Mouse (Mus musculus) layer of hippocampus, adult 11-12 months (tissue): ENCODE data around the gene Dapk1.
"Not testable (repeated sequence)": the region's sequence is repeated elsewhere in the genome, so short reads cannot be mapped to it uniquely, and the experiment has no call there.

Experiments used
- DNase-seq: peaks from one replicate; pipeline ENCODE4 v3.0.0; 2022; ENCODE audit warnings: low spot score

Dapk1 gene

DNA sequence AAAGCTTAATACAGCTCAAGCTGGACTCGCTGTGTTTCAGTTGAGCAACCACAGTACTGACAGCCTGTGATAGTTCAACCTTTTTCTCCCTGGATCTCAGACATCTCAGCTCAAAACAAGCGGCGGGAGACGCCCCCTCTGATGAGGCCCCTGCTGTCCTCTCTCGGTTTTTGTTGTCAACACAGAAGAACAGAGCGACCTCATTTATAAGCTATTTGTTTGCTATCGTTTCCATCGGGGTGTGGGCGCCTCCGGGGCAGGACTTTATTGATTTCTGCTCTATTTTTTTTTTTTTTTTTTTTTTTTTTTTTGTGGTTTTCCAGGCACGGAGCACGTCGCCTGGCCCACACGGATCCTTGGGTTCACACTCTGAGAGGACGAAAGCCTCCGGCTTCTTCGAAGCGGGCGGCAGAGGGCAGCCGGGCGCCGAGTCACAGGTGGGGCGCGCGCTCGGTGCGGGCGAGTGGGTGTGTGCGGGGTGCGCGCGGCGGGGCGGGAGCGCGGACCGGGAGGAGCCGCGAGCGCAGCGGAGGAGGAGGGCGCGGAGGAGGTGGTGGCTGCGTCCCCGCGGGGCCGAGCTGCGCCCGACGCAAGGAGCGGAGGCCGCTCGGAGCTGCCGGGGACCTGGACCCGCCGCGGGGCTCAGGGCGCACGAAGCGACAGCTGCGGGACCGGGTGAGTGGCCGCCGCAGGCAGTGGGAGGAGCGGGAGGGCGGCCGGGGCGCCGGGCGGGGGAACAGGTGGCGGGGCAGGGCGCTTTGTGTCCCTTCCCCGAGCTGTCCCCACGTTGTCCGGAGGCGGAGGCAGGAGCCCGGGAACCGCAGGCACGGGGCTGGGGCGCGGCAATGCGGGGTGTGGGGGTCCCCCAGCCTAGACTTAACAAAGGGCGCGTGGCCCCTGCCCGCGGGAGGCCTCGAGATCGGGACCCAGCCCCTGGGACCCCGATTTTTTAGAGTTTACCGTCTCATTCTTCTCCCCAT is at the start of gene Dapk1:
Dapk1 (plus strand) TSS at position 512 of the 980 bp plus-strand sequence.
- DNase-seq: peak; percentile 82

DNA sequence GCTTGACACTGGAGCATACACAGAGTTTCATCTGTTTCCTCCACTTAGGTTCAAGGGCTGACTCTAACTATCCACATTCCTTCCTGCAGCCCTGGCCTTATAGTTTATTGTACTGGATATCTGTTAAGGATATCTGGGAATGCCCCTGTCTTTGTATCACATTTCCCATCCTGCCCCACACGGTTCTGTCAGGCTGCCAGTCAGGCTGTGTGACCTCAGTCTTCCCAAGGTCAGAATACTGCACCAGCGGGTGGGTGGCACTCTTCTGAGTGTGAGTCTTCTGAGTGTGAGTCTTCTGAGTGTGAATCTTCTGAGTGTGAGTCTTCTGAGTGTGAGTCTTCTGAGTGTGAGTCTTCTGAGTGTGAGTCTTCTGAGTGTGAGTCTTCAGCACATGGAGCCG is 48.4 kb upstream of the Dapk1 start:
- DNase-seq: no peak

- DNase-seq: no peak
These were observed 45.3 kb upstream of the Dapk1 start for GRCm38 (mm10) chr13:60556476-60556875.

DNA sequence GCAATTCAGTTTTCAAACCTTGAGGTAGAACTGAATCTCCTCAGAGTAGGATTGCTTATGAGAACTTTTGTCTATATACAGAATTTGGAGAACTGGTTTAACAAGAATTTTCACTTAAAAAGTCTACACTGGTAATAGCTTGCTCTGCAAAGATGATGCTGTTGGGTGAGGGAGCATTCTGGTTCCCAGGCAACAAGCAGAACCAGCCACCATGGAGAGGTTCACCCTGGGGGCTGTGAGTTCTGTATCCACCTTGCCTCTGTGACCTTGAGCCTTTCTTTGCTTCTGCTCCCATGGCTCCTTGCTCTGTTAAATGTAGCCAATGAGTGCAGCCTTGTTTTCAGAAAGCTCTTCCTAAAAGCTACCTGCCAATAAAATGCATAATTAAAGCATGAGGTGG is 44.8 kb upstream of the Dapk1 start:
- DNase-seq: no peak

GRCm38 (mm10) chr13:60564303-60564702 is 37.4 kb upstream of the Dapk1 start:
- DNase-seq: no peak

DNA sequence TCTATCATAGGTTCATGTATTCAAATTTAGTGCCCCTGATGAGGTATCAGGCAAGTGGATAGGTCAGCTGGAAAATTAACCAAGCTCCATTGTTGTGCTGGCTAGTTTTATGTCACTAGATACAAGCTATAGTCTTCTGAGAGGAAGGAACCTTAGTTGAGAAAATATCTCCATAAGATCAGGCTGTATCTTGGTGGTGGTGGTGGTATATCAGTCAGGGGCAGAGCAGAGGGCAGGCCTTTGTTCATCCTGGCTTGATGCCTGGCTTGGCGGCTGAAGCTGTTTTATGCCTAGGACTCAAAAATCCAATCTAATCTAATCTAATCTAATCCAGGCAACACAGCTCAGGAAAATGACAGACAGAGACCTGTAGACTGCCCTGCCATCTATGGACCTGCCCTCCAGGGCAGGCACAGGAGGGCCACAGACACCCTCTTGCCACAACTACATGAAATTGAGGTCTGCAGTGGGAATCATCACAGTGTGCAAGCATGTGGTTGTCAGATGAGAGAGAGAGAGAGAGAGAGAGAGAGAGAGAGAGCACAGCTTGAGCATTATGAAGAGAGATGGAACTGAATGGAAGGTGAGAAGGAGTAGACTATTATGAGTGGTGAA is 32.7 kb upstream of the Dapk1 start:
- DNase-seq: no peak

- DNase-seq: no peak
These were observed 32.2 kb upstream of the Dapk1 start for GRCm38 (mm10) chr13:60569549-60569941.

DNA sequence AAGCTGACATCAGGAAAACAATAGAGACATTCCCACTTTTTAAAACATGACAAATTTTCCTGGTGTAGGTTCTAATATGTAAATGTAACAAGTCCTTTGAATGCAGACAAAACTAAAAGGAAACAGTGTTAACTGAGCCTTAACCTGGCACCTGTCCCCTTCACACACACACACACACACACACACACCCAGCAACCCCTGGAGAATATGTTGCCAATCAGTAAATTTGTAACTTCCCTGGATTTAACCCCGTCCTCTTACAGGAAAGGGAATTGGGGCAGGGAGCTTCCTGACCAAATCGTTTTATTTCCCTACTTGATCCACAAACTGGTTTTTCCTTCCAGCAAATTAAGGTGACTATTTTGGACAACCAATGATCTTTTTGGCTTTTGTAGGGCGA is 28.2 kb upstream of the Dapk1 start:
- no peak for DNase-seq

DNA sequence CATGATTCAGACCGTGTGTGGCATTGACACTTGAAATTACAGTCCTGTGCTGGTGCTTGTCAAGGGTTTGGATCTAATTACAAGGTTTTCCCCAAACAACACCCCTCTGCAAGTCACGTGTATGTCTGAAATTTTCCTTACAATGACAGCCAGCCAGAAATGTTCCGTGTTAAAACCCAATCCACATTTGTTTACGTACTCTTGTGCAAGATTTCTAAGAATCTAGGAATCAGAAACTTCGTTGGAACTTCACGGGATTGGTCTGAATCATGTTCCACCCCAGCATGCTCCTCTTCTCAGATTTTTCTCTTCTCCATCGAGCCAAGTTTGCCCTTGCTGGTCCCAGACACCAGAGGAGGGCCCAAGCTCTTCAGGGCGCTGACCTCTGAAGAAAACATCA is 27.8 kb upstream of the Dapk1 start:
- DNase-seq: no peak

DNA sequence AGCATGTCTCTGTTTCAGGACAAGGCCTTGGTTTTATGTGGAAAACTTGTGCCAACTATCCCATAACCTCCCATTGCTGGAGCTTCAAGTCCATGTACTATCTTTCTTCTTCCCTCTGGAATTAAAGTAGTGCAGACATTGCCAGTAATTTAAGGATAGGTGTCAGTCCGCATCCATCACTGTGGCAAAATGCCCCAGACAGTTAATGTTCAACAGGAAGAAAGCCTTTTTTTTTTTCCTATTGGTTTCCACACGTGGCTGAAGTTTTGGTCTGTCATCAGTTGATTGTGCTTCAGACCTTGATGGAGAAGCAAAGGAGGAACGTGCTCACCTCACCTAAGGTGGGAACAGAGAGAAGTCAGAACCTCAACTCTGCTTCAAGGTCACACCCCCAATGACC is 23.2 kb upstream of the Dapk1 start:
- no peak for DNase-seq

- DNase-seq: no peak
These were observed 6.9 kb upstream of the Dapk1 start for GRCm38 (mm10) chr13:60594866-60595265.

DNA sequence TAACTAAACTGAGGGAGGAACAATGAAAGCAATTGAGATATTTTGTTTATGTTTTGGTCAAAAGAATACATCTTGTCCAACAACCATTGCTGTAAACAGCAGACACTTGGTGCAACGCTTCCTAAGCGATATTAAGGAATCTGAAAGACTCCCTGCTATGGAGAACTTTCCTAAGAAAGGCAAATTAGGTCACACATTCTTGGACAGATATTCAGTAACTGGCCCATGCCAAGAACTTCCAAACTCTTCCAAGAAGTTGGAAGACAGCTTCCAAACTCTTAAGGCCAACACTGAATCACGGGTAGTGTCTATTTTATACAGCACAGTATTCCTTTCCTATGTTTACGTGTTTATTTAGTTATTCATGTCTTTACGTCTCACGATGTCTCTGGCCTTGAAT is 6.2 kb upstream of the Dapk1 start:
- DNase-seq: no peak

- no peak for DNase-seq
These were observed 887 bp downstream of the Dapk1 start for GRCm38 (mm10) chr13:60602416-60603251.

- no peak for DNase-seq
These were observed 1.5 kb downstream of the Dapk1 start for GRCm38 (mm10) chr13:60603252-60603562.

GRCm38 (mm10) chr13:60607411-60607810 is 5.7 kb downstream of the Dapk1 start:
- no peak for DNase-seq

GRCm38 (mm10) chr13:60608411-60609046 is 6.8 kb downstream of the Dapk1 start:
- no peak for DNase-seq

DNA sequence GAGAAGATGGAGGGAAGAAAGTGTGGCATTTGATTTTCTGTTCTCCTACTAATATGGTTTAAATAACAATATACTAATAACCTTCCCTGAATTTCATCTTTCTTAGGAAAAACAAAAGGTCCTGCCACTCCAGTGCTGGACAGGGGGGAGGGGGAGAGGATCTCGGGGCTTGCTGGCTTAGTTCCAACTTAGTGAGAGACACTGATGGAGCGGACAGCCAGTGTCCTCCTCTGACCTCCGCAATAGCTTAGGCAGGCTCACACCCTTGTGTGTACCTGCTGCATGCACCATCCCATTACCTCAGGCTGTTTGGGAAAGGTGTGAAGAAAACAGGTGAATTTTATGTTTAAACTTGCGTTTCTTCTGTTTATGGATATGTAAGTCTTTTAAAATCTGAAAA is 7.5 kb downstream of the Dapk1 start:
- DNase-seq: no peak

- no peak for DNase-seq
These were observed 8.8 kb downstream of the Dapk1 start for GRCm38 (mm10) chr13:60610558-60610957.

DNA sequence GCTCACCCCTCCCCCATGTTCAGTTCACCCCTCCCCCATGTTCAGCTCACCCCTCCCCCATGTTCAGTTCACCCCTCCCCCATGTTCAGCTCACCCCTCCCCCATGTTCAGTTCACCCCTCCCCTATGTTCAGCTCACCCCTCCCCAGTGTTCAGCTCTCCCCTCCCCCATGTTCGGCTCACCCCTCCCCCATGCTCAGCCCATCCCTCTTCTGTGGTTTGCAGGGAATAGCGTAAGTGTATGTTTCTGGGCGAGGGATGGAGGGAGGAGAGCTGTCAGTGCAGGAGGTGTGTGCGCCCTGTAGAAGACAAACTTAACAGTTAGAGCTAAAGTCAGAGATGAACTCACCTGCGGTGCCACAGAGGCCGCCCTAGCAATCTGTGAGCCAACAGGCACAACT is 9.2 kb downstream of the Dapk1 start:
- DNase-seq: not testable (repeated sequence)

DNA sequence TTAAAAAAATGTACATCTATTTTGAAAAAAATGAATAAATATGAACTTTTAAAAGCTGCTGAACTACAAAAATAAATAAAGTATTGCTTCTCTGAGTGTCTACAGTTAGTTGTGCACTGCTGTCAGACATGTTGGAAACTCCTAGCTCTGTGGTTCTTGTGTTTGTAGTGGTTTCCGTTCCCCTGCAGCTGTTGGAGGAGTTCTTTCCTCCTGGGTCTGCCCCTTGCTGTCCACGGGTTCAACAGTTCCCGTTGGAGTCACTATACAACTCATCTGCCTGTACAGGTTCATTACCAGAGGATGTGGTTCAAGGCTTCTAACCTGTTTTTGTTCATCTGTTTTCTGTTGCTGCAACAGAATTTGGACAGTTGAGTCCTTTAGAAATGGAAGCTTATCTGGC is 10.4 kb downstream of the Dapk1 start:
- no peak for DNase-seq

DNA sequence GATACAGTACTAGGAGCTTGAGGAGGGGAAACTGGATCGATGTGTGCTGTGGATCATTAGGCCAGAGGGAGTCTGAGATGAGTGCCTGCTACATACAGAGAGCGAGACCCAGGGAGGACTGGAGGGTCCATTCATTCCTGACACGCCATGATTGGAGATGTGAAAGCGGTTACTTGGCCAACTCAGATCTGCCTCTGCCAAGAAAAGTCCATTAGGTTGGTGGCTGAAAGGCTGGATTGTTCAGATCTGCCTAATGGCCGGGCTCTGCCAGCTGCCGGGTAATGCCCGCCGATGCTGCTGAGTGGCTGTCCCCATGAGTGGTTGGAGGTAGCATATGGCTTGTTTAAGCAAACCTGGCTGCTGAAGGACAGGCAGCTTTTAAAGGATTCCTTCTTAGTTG is 12.4 kb downstream of the Dapk1 start:
- peak; percentile 60 for DNase-seq

- no peak for DNase-seq
These were observed 13.4 kb downstream of the Dapk1 start for GRCm38 (mm10) chr13:60615057-60615650.
